Mouse (Mus musculus) CH12.LX (cell line): ENCODE measurements at regions not wholly inside any gene's neighbourhood (a gene's known extent, or its start where the extent isn't known, plus 50 kb on each side); places are given as distances from the start of the nearest gene placed in this dataset.

Experiments used
- CTCF ChIP-seq, 2 experiments: IDR thresholded peaks in 1 of 2; conservative IDR thresholded peaks in 1 of 2; 2 replicates each; pipeline ENCODE4 v1.5.1; 2011 to 2012; ENCODE audit warnings: low read depth in 2 of 2, low read length in 2 of 2, improper control_type of control experiment in 1 of 2, inconsistent platforms in 1 of 2, mild to moderate bottlenecking in 1 of 2, moderate library complexity in 1 of 2
- E2F4 ChIP-seq: IDR thresholded peaks from 2 replicates; pipeline ENCODE4 v1.6.1; 2011; ENCODE audit warnings: low read depth, low read length, improper control_type of control experiment; ENCODE audit not compliant: insufficient replicate concordance
- EP300 ChIP-seq: IDR thresholded peaks from 2 replicates; pipeline ENCODE4 v1.6.1; 2011; ENCODE audit warnings: low read length, improper control_type of control experiment
- ETS1 ChIP-seq: conservative IDR thresholded peaks from 2 replicates; pipeline ENCODE4 v1.6.1; 2012; ENCODE audit warnings: low read depth, mild to moderate bottlenecking, inconsistent platforms, low read length, improper control_type of control experiment, moderate library complexity
- JUN ChIP-seq: IDR thresholded peaks from 2 replicates; pipeline ENCODE4 v1.6.1; 2011; ENCODE audit warnings: low read depth, mild to moderate bottlenecking, low read length, improper control_type of control experiment, moderate library complexity; ENCODE audit not compliant: insufficient read depth
- KAT2A ChIP-seq: IDR thresholded peaks from 2 replicates; pipeline ENCODE4 v1.6.1; 2012; ENCODE audit warnings: low read length, improper control_type of control experiment, inconsistent platforms; ENCODE audit not compliant: insufficient replicate concordance
- MAZ ChIP-seq: IDR thresholded peaks from 2 replicates; pipeline ENCODE4 v1.6.1; 2012; ENCODE audit warnings: low read depth, mild to moderate bottlenecking, inconsistent platforms, low read length, improper control_type of control experiment, moderate library complexity
- RAD21 ChIP-seq: IDR thresholded peaks from 2 replicates; pipeline ENCODE4 v1.6.1; 2011; ENCODE audit warnings: low read depth, mild to moderate bottlenecking, low read length, improper control_type of control experiment, moderate library complexity
- USF2 ChIP-seq: conservative IDR thresholded peaks from 2 replicates; pipeline ENCODE4 v1.6.1; 2011; ENCODE audit warnings: low read depth, low read length, improper control_type of control experiment
- ZKSCAN1 ChIP-seq: IDR thresholded peaks from 2 replicates; pipeline ENCODE4 v1.6.1; 2012; ENCODE audit warnings: low read depth, inconsistent platforms, low read length, improper control_type of control experiment, borderline replicate concordance

GRCm38 (mm10) chr19:15668624-15669016 is 278.5 kb downstream of the Psat1 start:
- no peak for TF ChIP-seq EP300
- TF ChIP-seq MAZ, result no peak
- TF ChIP-seq ETS1, result no peak
- TF ChIP-seq JUN, result no peak
- no peak for TF ChIP-seq E2F4
- no peak for TF ChIP-seq USF2
- TF ChIP-seq RAD21, result no peak
- no peak for TF ChIP-seq CTCF (conservative IDR thresholded peaks at IDR 0.05 in 1 of 2, IDR thresholded peaks at IDR 0.05 in 1 of 2; ENCODE audit: low read depth in 2 of 2, low read length in 2 of 2)
- no peak for TF ChIP-seq KAT2A
- TF ChIP-seq ZKSCAN1, result no peak
